Mouse (Mus musculus) MEL (cell line): ENCODE data around the gene Ablim1. TPM values are rescaled to one million over a fixed set of nuclear protein-coding genes. Genes with fewer than 3 reads are reported as not detected.

Source experiments
- DNase-seq: peaks from one replicate; pipeline ENCODE4 v3.0.0; 2011; ENCODE audit warnings: low read depth, low spot score
- H3K27ac ChIP-seq: 2 replicates; pipeline ENCODE4 v1.5.1; 2012; ENCODE audit warnings: low read depth, mild to moderate bottlenecking, control low read depth, low read length, moderate library complexity; ENCODE audit not compliant: control insufficient read depth
- H3K27me3 ChIP-seq, 2 experiments: fragments of 150-350 bp in 1 of 2; sonication (generic) in 1 of 2; 2 replicates each; pipeline ENCODE4 v1.6.1; 2012; ENCODE audit warnings: low read length in 2 of 2, mild to moderate bottlenecking in 2 of 2, improper control_type of control experiment in 1 of 2, moderate library complexity in 1 of 2; ENCODE audit not compliant: insufficient read depth in 2 of 2, control insufficient read depth in 1 of 2
- H3K36me3 ChIP-seq, 2 experiments: 2 replicates each; pipeline ENCODE4 v1.6.1; 2012 to 2014; ENCODE audit warnings: low read length in 2 of 2, improper control_type of control experiment in 1 of 2, inconsistent platforms in 1 of 2, mild to moderate bottlenecking in 1 of 2; ENCODE audit not compliant: insufficient read depth in 2 of 2, control insufficient read depth in 1 of 2
- H3K4me1 ChIP-seq, 2 experiments: fragments of 150-350 bp in 1 of 2; sonication (generic) in 1 of 2; 2 replicates each; pipeline ENCODE4 v1.6.1; 2012; ENCODE audit warnings: low read length in 2 of 2, improper control_type of control experiment in 1 of 2, mild to moderate bottlenecking in 1 of 2; ENCODE audit not compliant: insufficient read depth in 2 of 2, control insufficient read depth in 1 of 2
- H3K4me3 ChIP-seq, 2 experiments: fragments of 150-350 bp in 1 of 2; sonication (generic) in 1 of 2; 2 replicates each; pipeline ENCODE4 v1.5.1; 2012; ENCODE audit warnings: low read depth in 2 of 2, low read length in 2 of 2, mild to moderate bottlenecking in 2 of 2, moderate library complexity in 2 of 2, control low read depth in 1 of 2, improper control_type of control experiment in 1 of 2; ENCODE audit not compliant: control insufficient read depth in 1 of 2, insufficient read depth in 1 of 2
- H3K79me2 ChIP-seq: 2 replicates; pipeline ENCODE4 v1.6.1; 2012; ENCODE audit warnings: mild to moderate bottlenecking, low read length, moderate library complexity; ENCODE audit not compliant: control insufficient read depth, poor library complexity, insufficient read depth
- H3K9ac ChIP-seq: 2 replicates; pipeline ENCODE4 v1.6.1; 2012; ENCODE audit warnings: low read depth, mild to moderate bottlenecking, control low read depth, low read length, moderate library complexity; ENCODE audit not compliant: control insufficient read depth, poor library complexity, severe bottlenecking
- H3K9me3 ChIP-seq: fragments of 150-350 bp; sonication (generic); replicated peaks from 2 replicates; pipeline ENCODE4 v1.6.1; 2012; ENCODE audit warnings: mild to moderate bottlenecking, low read length, improper control_type of control experiment, moderate library complexity; ENCODE audit not compliant: insufficient read depth
- BHLHE40 ChIP-seq: IDR thresholded peaks from 2 replicates; pipeline ENCODE4 v1.6.1; 2012; ENCODE audit warnings: low read depth, mild to moderate bottlenecking, inconsistent platforms, low read length, improper control_type of control experiment, borderline replicate concordance
- E2F4 ChIP-seq: IDR thresholded peaks from 2 replicates; pipeline ENCODE4 v1.6.1; 2011; ENCODE audit warnings: low read depth, low read length, improper control_type of control experiment, borderline replicate concordance
- ELF1 ChIP-seq: IDR thresholded peaks from 2 replicates; pipeline ENCODE4 v1.6.1; 2014; ENCODE audit warnings: low read depth, mild to moderate bottlenecking, inconsistent platforms, low read length, improper control_type of control experiment, moderate library complexity
- ETS1 ChIP-seq: IDR thresholded peaks from 2 replicates; pipeline ENCODE4 v1.6.1; 2012; ENCODE audit warnings: low read depth, mild to moderate bottlenecking, inconsistent platforms, low read length, improper control_type of control experiment, moderate library complexity
- HCFC1 ChIP-seq: IDR thresholded peaks from 2 replicates; pipeline ENCODE4 v1.6.1; 2012; ENCODE audit warnings: low read depth, mild to moderate bottlenecking, inconsistent platforms, low read length, improper control_type of control experiment, moderate library complexity
- MAFK ChIP-seq: IDR thresholded peaks from 2 replicates; pipeline ENCODE4 v1.6.1; 2011; ENCODE audit warnings: low read depth, mild to moderate bottlenecking, low read length, improper control_type of control experiment, borderline replicate concordance
- MAX ChIP-seq: IDR thresholded peaks from 2 replicates; pipeline ENCODE4 v1.6.1; 2011; ENCODE audit warnings: low read length, improper control_type of control experiment
- MAZ ChIP-seq: IDR thresholded peaks from 2 replicates; pipeline ENCODE4 v1.6.1; 2012; ENCODE audit warnings: low read depth, mild to moderate bottlenecking, inconsistent platforms, low read length, improper control_type of control experiment
- MYC ChIP-seq: IDR thresholded peaks from 2 replicates; pipeline ENCODE4 v1.6.1; 2011; ENCODE audit warnings: low read depth, mild to moderate bottlenecking, low read length, improper control_type of control experiment, moderate library complexity
- NRF1 ChIP-seq: IDR thresholded peaks from 2 replicates; pipeline ENCODE4 v1.6.1; 2014; ENCODE audit warnings: low read depth, mild to moderate bottlenecking, inconsistent platforms, low read length, improper control_type of control experiment, moderate library complexity; ENCODE audit not compliant: poor library complexity, insufficient read depth, severe bottlenecking
- POLR2AphosphoS5 ChIP-seq: IDR thresholded peaks from 2 replicates; pipeline ENCODE4 v1.6.1; 2012; ENCODE audit warnings: low read depth, borderline replicate concordance, mild to moderate bottlenecking, inconsistent platforms, low read length, moderate library complexity, mixed read lengths
- UBTF ChIP-seq: IDR thresholded peaks from 2 replicates; pipeline ENCODE4 v1.6.1; 2012; ENCODE audit warnings: low read depth, mild to moderate bottlenecking, inconsistent platforms, low read length, improper control_type of control experiment, moderate library complexity, borderline replicate concordance; ENCODE audit not compliant: insufficient read depth
- USF1 ChIP-seq: IDR thresholded peaks from 2 replicates; pipeline ENCODE4 v1.6.1; 2014; ENCODE audit warnings: low read depth, mild to moderate bottlenecking, inconsistent platforms, low read length, improper control_type of control experiment, moderate library complexity
- USF2 ChIP-seq, 2 experiments: IDR thresholded peaks; 2 replicates each; pipeline ENCODE4 v1.6.1; 2011 to 2012; ENCODE audit warnings: improper control_type of control experiment in 2 of 2, low read length in 2 of 2, borderline replicate concordance in 1 of 2, inconsistent platforms in 1 of 2, low read depth in 1 of 2, mild to moderate bottlenecking in 1 of 2; ENCODE audit not compliant: insufficient read depth in 1 of 2
- ZKSCAN1 ChIP-seq: IDR thresholded peaks from 2 replicates; pipeline ENCODE4 v1.6.1; 2012; ENCODE audit warnings: low read depth, mild to moderate bottlenecking, inconsistent platforms, low read length, improper control_type of control experiment, moderate library complexity
- ZMIZ1 ChIP-seq: IDR thresholded peaks from 2 replicates; pipeline ENCODE4 v1.6.1; 2012; ENCODE audit warnings: low read depth, mild to moderate bottlenecking, inconsistent platforms, low read length, improper control_type of control experiment, moderate library complexity
- polyA plus RNA-seq, 2 experiments: library from polyadenylated mRNA; stranded (reverse) in 1 of 2; unstranded in 1 of 2; fragments of >175 nt in 1 of 2; fragments of >200 nt in 1 of 2; gene quantifications; 2 replicates each; pipeline versions ENCODE4 v1.2.1 to v1.2.4; 2012; ENCODE audit warnings: low replicate concordance in 2 of 2, low read depth in 1 of 2; ENCODE audit not compliant: insufficient read length in 2 of 2, insufficient read depth in 1 of 2, missing spikeins in 1 of 2
- total RNA-seq: library from RNA; depleted of rRNA; stranded (reverse); fragments of 300-350 nt; gene quantifications from 2 replicates; pipeline ENCODE4 v1.2.3, GENCODE M21; 2012

Gene Ablim1
- total and polyA plus RNA-seq, 3 experiments = not detected

DNA sequence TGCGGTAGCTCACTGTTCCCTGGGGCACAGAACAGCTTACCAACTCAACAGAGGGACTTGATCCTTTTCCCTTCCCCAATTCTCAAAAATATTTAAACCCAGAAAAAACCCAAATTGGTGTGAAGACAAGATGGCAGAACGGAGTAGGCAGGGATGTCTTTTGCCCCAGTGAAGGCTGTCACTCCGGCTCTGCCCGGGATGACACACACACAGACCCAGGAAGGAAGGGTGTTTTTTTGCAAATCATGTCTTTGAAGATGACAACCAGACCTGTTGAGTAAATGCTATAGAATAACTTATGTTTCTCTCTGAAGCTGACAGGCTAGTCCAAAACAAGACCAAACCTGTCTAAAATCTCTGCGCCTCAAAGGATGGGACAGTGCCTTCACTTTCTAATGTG lies 187.2 kb downstream of the Ablim1 start:
- Histone ChIP-seq H3K9ac (no peak overlapping the region), H3K4me1 (no peaks in the 10 kb centered on the region), H3K27me3 (no peaks in the 10 kb centered on the region; a peak in 1 of 4 replicates), H3K4me3 (no peak overlapping the region), H3K79me2 (no peaks in the 10 kb centered on the region), H3K36me3 (no peaks in the 10 kb centered on the region), H3K9me3 (no peaks in the 10 kb centered on the region), H3K27ac (no peak overlapping the region)
- no peak for DNase-seq
- no peak for TF ChIP-seq POLR2AphosphoS5
- no peak for TF ChIP-seq MAFK
- TF ChIP-seq E2F4 = no peak
- no peak for TF ChIP-seq MYC
- TF ChIP-seq USF1 = no peak
- TF ChIP-seq ZKSCAN1 = no peak
- TF ChIP-seq USF2 (IDR thresholded peaks at IDR 0.05; ENCODE audit: borderline replicate concordance in 1 of 2, insufficient read depth in 1 of 2, low read depth in 1 of 2, low read length in 2 of 2) = no peak
- TF ChIP-seq NRF1 = no peak
- no peak for TF ChIP-seq UBTF
- TF ChIP-seq MAZ = no peak
- TF ChIP-seq ETS1 = no peak
- no peak for TF ChIP-seq HCFC1
- no peak for TF ChIP-seq ZMIZ1
- TF ChIP-seq ELF1 = no peak
- no peak for TF ChIP-seq BHLHE40

DNA sequence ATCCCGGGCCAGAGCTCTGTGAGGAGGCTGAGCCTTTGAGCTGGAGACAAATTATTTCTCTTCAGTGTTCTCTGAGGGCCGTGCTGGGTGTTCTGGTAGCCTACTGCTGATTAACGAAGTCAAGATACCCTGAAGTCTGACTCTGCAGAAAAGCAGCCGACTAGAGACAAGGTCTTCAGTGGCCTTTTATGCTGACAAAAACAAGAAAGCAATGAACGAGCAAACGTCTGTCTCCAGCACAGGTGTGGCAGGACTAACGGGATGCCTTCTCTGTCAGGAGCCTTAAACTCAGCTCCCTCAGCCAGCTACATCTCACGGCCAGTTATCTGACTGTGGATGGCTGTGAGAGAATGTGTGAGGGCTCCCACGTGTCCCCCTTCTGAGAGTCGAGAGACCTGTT lies 187.8 kb downstream of the Ablim1 start:
- H3K4me3 ChIP-seq = no peak overlapping the region
- no peaks in the 10 kb centered on the region; a peak in 1 of 4 replicates for H3K27me3 ChIP-seq
- no peak overlapping the region for H3K27ac ChIP-seq
- TF ChIP-seq POLR2AphosphoS5 (no peak), MAX (no peak), ZMIZ1 (no peak)
- TF ChIP-seq, all 39 proteins: peak for 0
- no peaks in the 10 kb centered on the region for H3K79me2 ChIP-seq
- no peak for DNase-seq
- no peaks in the 10 kb centered on the region for H3K4me1 ChIP-seq
- H3K9ac ChIP-seq = no peak overlapping the region
- H3K36me3 ChIP-seq = no peaks in the 10 kb centered on the region
- no peaks in the 10 kb centered on the region for H3K9me3 ChIP-seq
